Mouse (Mus musculus) heart, embryonic 16.5 days (tissue): Measurements from ENCODE around the gene Tmem229a. TPM values are rescaled to one million over a fixed set of nuclear protein-coding genes. Genes with fewer than 3 reads are reported as not detected.

Experiments used
- ATAC-seq: fragments of 200-750 bp; cut with Nextera tagmentation; replicated peaks from 2 replicates; pipeline ENCODE4 v1.8.0; 2017; ENCODE audit warnings: moderate number of reproducible peaks; ENCODE audit not compliant: insufficient read depth, low FRiP score; ENCODE audit errors: extremely low read depth
- H3K27ac ChIP-seq: fragments of 300-500 bp; sonication (generic); 2 replicates; pipeline ENCODE4 v1.5.1; 2014; ENCODE audit warnings: mild to moderate bottlenecking, low read length, control low read depth, moderate library complexity
- H3K27me3 ChIP-seq: fragments of 300-500 bp; sonication (generic); 2 replicates; pipeline ENCODE4 v1.6.1; 2014; ENCODE audit warnings: low read length, mixed read lengths; ENCODE audit not compliant: control insufficient read depth, insufficient read depth
- H3K36me3 ChIP-seq: fragments of 300-500 bp; sonication (generic); 2 replicates; pipeline ENCODE4 v1.6.1; 2014; ENCODE audit not compliant: control insufficient read depth, insufficient read depth
- H3K4me1 ChIP-seq: fragments of 300-500 bp; sonication (generic); 2 replicates; pipeline ENCODE4 v1.6.1; 2014; ENCODE audit warnings: low read length, mixed read lengths; ENCODE audit not compliant: control insufficient read depth, insufficient read depth
- H3K4me2 ChIP-seq: fragments of 300-500 bp; sonication (generic); 2 replicates; pipeline ENCODE4 v1.6.1; 2014; ENCODE audit warnings: low read depth, mild to moderate bottlenecking, control low read depth, low read length
- H3K4me3 ChIP-seq: fragments of 300-500 bp; sonication (generic); 2 replicates; pipeline ENCODE4 v1.5.1; 2014; ENCODE audit warnings: mild to moderate bottlenecking, control low read depth, low read length
- H3K9ac ChIP-seq: fragments of 300-500 bp; sonication (generic); 2 replicates; pipeline ENCODE4 v1.6.1; 2014; ENCODE audit warnings: low read length, control low read depth
- H3K9me3 ChIP-seq: fragments of 300-500 bp; sonication (generic); replicated peaks from 2 replicates; pipeline ENCODE4 v1.6.1; 2016; ENCODE audit warnings: low read length; ENCODE audit not compliant: control insufficient read depth
- WGBS: fragments of 180-500 bp; shearing (Covaris S2); extraction: QIAGEN DNeasy Blood & Tissue Kit; methylation state at CpG from one replicate; pipeline ENCODE4 v1.1.7; 2014; 5-methylcytosine and 5-hydroxymethylcytosine counted together
- polyA plus RNA-seq: library from polyadenylated mRNA; unstranded; fragments of >200 nt; fragmentation: Nextera tagmentation; extraction: Ambion mirVana; gene quantifications from 2 replicates; pipeline ENCODE4 v1.2.1, GENCODE M21; 2015

The Tmem229a gene
- polyA plus RNA-seq, 1 experiment from 2014 or later = 0.08 TPM

DNA sequence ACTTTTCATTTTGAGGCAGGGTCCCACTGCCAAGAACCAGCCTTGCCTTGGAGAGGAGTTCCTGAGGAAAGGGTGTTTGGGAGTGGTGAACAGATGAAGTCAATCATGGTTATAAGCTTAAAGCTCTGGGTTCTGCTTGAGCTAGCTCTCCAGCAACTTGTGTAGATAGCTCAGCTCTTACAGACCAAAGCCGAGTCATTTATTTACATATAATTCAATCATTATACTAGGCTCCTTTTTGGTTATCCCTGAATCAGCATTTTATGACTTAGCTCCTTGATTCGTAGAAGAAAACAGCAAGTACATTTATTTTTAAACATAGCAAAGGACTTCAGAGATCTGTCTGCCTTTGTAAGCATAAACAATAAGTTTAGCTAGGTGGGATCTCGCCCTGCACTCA lies 51.0 kb downstream of the Tmem229a start:
- Histone ChIP-seq H3K9me3 (no peaks in the 10 kb centered on the region), H3K27ac (no peak overlapping the region), H3K4me3 (no peak overlapping the region), H3K4me2 (no peak overlapping the region), H3K4me1 (no peaks in the 10 kb centered on the region), H3K27me3 (no peaks in the 10 kb centered on the region), H3K9ac (no peak overlapping the region), H3K36me3 (no peaks in the 10 kb centered on the region)
- no peak for ATAC-seq
- 71% methylated on average over 3 of the region's 3 CpGs for WGBS

Other genes with a start within 250 kb of the Tmem229a start
- gene Hyal6, start 223.1 kb downstream of the Tmem229a start, polyA plus RNA-seq = not detected in 2 replicates
- not detected in 2 replicates for gene Hyal4, start 208.0 kb downstream of the Tmem229a start, polyA plus RNA-seq
- not detected in 2 replicates for gene Spam1, start 165.1 kb downstream of the Tmem229a start, polyA plus RNA-seq
- not detected in 2 replicates for gene Hyal5, start 98.3 kb downstream of the Tmem229a start, polyA plus RNA-seq